Mouse (Mus musculus) hindbrain, postnatal 0 days (tissue): ENCODE results near the gene Gm7903. TPM values are rescaled to one million over a fixed set of nuclear protein-coding genes. Genes with fewer than 3 reads are reported as not detected.
"Not testable (repeated sequence)": the region's sequence is repeated elsewhere in the genome, so short reads cannot be mapped to it uniquely, and the experiment has no call there.

Source experiments
- ATAC-seq: fragments of 200-750 bp; cut with Nextera tagmentation; 2 replicates; pipeline ENCODE4 v1.8.0; 2017; ENCODE audit warnings: mild to moderate bottlenecking, moderate TSS enrichment, moderate library complexity
- DNase-seq: peaks from one replicate; pipeline ENCODE4 v3.0.0-alpha.2; 2015; ENCODE audit warnings: low spot score
- H3K27ac ChIP-seq: fragments of 300-500 bp; sonication (generic); 2 replicates; pipeline ENCODE4 v1.5.1; 2014; ENCODE audit warnings: mild to moderate bottlenecking
- H3K27me3 ChIP-seq: fragments of 300-500 bp; sonication (generic); 2 replicates; pipeline ENCODE4 v1.6.1; 2014; ENCODE audit warnings: low read length, mixed read lengths; ENCODE audit not compliant: insufficient read depth
- H3K36me3 ChIP-seq: fragments of 300-500 bp; sonication (generic); 2 replicates; pipeline ENCODE4 v1.6.1; 2014; ENCODE audit warnings: low read length, mixed read lengths; ENCODE audit not compliant: insufficient read depth
- H3K4me1 ChIP-seq: fragments of 300-500 bp; sonication (generic); 2 replicates; pipeline ENCODE4 v1.6.1; 2014; ENCODE audit warnings: antibody characterized with exemption, low read length, mixed read lengths; ENCODE audit not compliant: insufficient read depth
- H3K4me2 ChIP-seq: fragments of 300-500 bp; sonication (generic); 2 replicates; pipeline ENCODE4 v1.6.1; 2014; ENCODE audit warnings: low read depth, mild to moderate bottlenecking, low read length, moderate library complexity, mixed read lengths
- H3K4me3 ChIP-seq: fragments of 300-500 bp; sonication (generic); 2 replicates; pipeline ENCODE4 v1.5.1; 2014; ENCODE audit warnings: low read length
- H3K9ac ChIP-seq: fragments of 300-500 bp; sonication (generic); replicated peaks from 2 replicates; pipeline ENCODE4 v1.6.1; 2014; ENCODE audit warnings: mild to moderate bottlenecking, low read length, moderate library complexity, mixed read lengths
- H3K9me3 ChIP-seq: fragments of 300-500 bp; sonication (generic); 2 replicates; pipeline ENCODE4 v1.6.1; 2016; ENCODE audit warnings: low read length, mixed read lengths
- WGBS: fragments of 180-500 bp; shearing (Covaris S2); extraction: QIAGEN DNeasy Blood & Tissue Kit; methylation state at CpG from one replicate; pipeline ENCODE4 v1.1.7; 2014; 5-methylcytosine and 5-hydroxymethylcytosine counted together
- polyA plus RNA-seq: library from polyadenylated mRNA; unstranded; fragments of >200 nt; fragmentation: Nextera tagmentation; extraction: Ambion mirVana; gene quantifications from 2 replicates; pipeline ENCODE4 v1.2.1, GENCODE M21; 2015
- total RNA-seq: library from RNA; depleted of rRNA; stranded (reverse); fragments of >200 nt; gene quantifications from 2 replicates; pipeline ENCODE4 v1.2.3, GENCODE M21; 2014; rRNA removed

Gene Gm7903
- total RNA-seq (0.10 and 0.29 TPM in 2 replicates), polyA plus RNA-seq (not detected in 2 replicates)

- H3K27ac ChIP-seq, H3K4me3 ChIP-seq, H3K27me3 ChIP-seq, H3K36me3 ChIP-seq, DNase-seq, H3K4me1 ChIP-seq, H3K9me3 ChIP-seq, H3K9ac ChIP-seq, ATAC-seq, H3K4me2 ChIP-seq: not testable (repeated sequence)
- no CpG with 5 or more reads among the region's 15 CpGs for WGBS
Observed at GRCm38 (mm10) chrX:135433535-135433934, at the start of gene Gm7903. Gm7903 (plus strand) TSS chrX:135433835.

DNA sequence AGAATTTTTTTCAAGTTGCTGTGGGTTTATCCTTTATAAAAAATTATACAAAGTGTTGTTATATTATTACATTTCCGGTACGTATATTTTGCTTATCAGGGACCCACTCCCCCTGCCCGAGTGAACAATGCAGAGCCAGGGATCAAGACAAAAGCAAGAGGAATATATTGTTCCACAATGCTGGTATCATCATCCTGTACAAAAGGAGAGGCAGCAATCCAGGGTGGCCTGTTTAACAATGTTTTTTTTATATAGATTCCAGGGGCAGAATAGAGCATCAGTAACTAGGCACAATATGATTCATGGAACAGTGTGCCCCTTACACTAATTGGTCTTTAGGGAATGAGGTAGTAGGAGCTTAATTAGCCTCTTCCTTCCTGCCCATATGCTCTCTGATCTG lies 30.1 kb upstream of the Gm7903 start:
- not testable (repeated sequence) for H3K4me3 ChIP-seq, DNase-seq, H3K4me2 ChIP-seq, H3K4me1 ChIP-seq, H3K27me3 ChIP-seq, H3K9ac ChIP-seq, H3K9me3 ChIP-seq, H3K36me3 ChIP-seq, H3K27ac ChIP-seq, ATAC-seq
- no CpG with 5 or more reads among the region's 3 CpGs for WGBS

- H3K4me3 ChIP-seq, H3K9me3 ChIP-seq, H3K27me3 ChIP-seq, ATAC-seq, H3K4me1 ChIP-seq, H3K36me3 ChIP-seq, H3K4me2 ChIP-seq, H3K27ac ChIP-seq, H3K9ac ChIP-seq, DNase-seq: not testable (repeated sequence)
- 54% methylated on average over 3 of the region's 7 CpGs for WGBS
Observed at GRCm38 (mm10) chrX:135421203-135421602, 12.4 kb upstream of the Gm7903 start.

DNA sequence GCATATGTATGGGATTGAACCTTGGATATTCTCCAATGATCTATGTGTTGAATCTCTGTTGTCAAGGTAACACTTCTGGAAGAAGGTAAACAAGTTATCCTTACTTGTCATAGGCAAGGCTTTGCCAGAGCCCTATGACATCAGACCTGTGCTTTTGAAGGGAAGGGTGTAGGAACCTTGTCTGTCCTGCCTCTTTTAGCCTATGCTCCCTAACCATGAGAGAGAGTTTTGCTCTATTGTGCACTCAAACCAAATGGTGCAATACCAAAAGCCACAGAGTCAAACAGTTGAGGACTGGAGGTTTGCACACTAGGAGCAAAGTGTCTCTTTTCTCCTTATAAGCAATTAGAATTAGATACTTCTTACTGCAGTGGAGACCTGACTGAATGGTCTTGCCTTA lies 11.8 kb upstream of the Gm7903 start:
- not testable (repeated sequence) for ATAC-seq

GRCm38 (mm10) chrX:135422473-135422872 lies 11.2 kb upstream of the Gm7903 start:
- H3K27me3 ChIP-seq, H3K36me3 ChIP-seq, H3K4me2 ChIP-seq, ATAC-seq, H3K9me3 ChIP-seq, H3K27ac ChIP-seq, H3K9ac ChIP-seq, H3K4me1 ChIP-seq, DNase-seq, H3K4me3 ChIP-seq: not testable (repeated sequence)
- no CpG with 5 or more reads among the region's 4 CpGs for WGBS

More for the DNA sequence above, 11.8 kb upstream of the Gm7903 start:
- not testable (repeated sequence) for H3K9me3 ChIP-seq, H3K36me3 ChIP-seq, H3K4me3 ChIP-seq, H3K27me3 ChIP-seq, DNase-seq, H3K4me2 ChIP-seq, H3K27ac ChIP-seq, H3K9ac ChIP-seq, H3K4me1 ChIP-seq

- H3K27ac ChIP-seq, H3K4me1 ChIP-seq, H3K4me2 ChIP-seq, ATAC-seq, H3K27me3 ChIP-seq, H3K4me3 ChIP-seq, H3K9me3 ChIP-seq, H3K9ac ChIP-seq, DNase-seq, H3K36me3 ChIP-seq: not testable (repeated sequence)
- no CpG with 5 or more reads among the region's 3 CpGs for WGBS
Observed at GRCm38 (mm10) chrX:135464160-135464559, 30.5 kb downstream of the Gm7903 start.

- H3K27me3 ChIP-seq, H3K9ac ChIP-seq, H3K4me2 ChIP-seq, DNase-seq, ATAC-seq, H3K9me3 ChIP-seq, H3K4me3 ChIP-seq, H3K27ac ChIP-seq, H3K36me3 ChIP-seq, H3K4me1 ChIP-seq: not testable (repeated sequence)
- no CpG with 5 or more reads among the region's 6 CpGs for WGBS
Observed at GRCm38 (mm10) chrX:135481902-135482301, 48.3 kb downstream of the Gm7903 start.

DNA sequence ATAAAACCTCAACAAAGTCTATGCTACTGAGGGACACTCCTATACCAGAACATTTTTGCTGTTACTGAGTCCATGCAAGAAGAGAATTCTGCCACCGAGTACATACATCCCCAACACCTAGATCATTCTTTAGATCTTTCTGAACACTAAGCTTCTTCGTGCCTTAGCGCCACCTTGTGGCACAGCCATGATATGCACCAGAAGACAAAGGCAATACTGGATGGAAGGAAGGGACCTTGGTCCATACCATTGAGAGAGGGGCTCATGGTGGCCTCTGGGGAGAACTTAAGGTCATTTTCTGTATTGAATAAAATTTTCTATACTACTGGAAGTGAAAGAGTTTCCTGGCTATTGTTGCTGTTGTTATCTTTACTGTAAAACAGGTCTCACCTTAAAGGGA lies 49.5 kb downstream of the Gm7903 start:
- not testable (repeated sequence) for H3K4me3 ChIP-seq, ATAC-seq, H3K27me3 ChIP-seq, H3K9ac ChIP-seq, H3K36me3 ChIP-seq, H3K4me1 ChIP-seq, H3K4me2 ChIP-seq, H3K9me3 ChIP-seq, DNase-seq, H3K27ac ChIP-seq
- whole genome bisulfite sequencing, result no CpG with 5 or more reads among the region's 3 CpGs

Other genes with a start within 250 kb of the Gm7903 start
- 7.0 and 8.8 TPM in 2 replicates for gene Tceal6, start 223.1 kb upstream of the Gm7903 start, total RNA-seq
- 51.2 and 53.4 TPM in 2 replicates for gene Tceal6, start 223.1 kb upstream of the Gm7903 start, polyA plus RNA-seq
- gene Pramel3, start 131.5 kb upstream of the Gm7903 start, total RNA-seq, result not detected in 2 replicates
- not detected in 2 replicates for gene Pramel3, start 131.5 kb upstream of the Gm7903 start, polyA plus RNA-seq
- gene Gm5128, start 60.6 kb upstream of the Gm7903 start, total RNA-seq, result not detected in 2 replicates
- 0.09 TPM in 1 of 2 replicates, not detected in the other for gene Gm5128, start 60.6 kb upstream of the Gm7903 start, polyA plus RNA-seq
- not detected in 2 replicates for gene AV320801, start 60.8 kb downstream of the Gm7903 start, total RNA-seq
- gene AV320801, start 60.8 kb downstream of the Gm7903 start, polyA plus RNA-seq, result not detected in 2 replicates
- gene Nxf7, start 164.9 kb downstream of the Gm7903 start, total RNA-seq, result not detected in 2 replicates
- gene Nxf7, start 164.9 kb downstream of the Gm7903 start, polyA plus RNA-seq, result 0.24 TPM in 1 of 2 replicates, not detected in the other
- not detected in 2 replicates for gene Prame, start 193.9 kb downstream of the Gm7903 start, total RNA-seq
- not detected in 2 replicates for gene Prame, start 193.9 kb downstream of the Gm7903 start, polyA plus RNA-seq